Comparison of ENCODE assay signal across 9 mouse cellular contexts in genomic region chr14:80257086-80257485, GRCm38 (mm10).
DNase-seq lines count a peak whose midpoint lies in the region; ATAC-seq lines count a peak whose summit lies in the region.
"Had no signal": no experiment of that assay in that cellular context is flagged by ENCODE, and none has a peak within 500 bp of the region (broad histone marks: within the 10 kb centered on the region; RNA-seq: fewer than 3 reads in every experiment).

No protein-coding gene starts in this region.

- ATAC-seq in cerebellum, adult (ENCODE audit: insufficient number of reproducible peaks, low FRiP score, low TSS enrichment), result 0 out of 2 replicates have a peak, but pooled peaks have one; percentile 37

- intact Hi-C loops in left cerebral cortex, postnatal 10 days (cut with DNase I), result no loop called here

- DNase-seq in cerebellum, adult 18-20 months, result no peak
- peak; percentile 9 for DNase-seq in kidney, adult 9 months
- DNase-seq in kidney, adult 18-20 months, result no peak
- DNase-seq in brain, adult 2 months (ENCODE audit: low read depth, low spot score), result peak; percentile 50
- DNase-seq in kidney, postnatal 14 days, result peak; percentile 35
- no peak for DNase-seq in layer of hippocampus, adult 9-11 months
- DNase-seq in left cerebral cortex, postnatal 10 days (ENCODE audit: extremely low spot score in 1 of 2, low spot score in 2 of 2), result no peak
- DNase-seq: lung, postnatal 10 days had no signal

Comparison
In these comparisons a context has a peak if more than half of its experiments do, and no peak if none do; other contexts are left out.
1. DNase-seq: peak in kidney, adult 9 months (single experiment), brain, adult 2 months (single experiment) and kidney, postnatal 14 days (single experiment); none in cerebellum, adult 18-20 months (0 of 2), kidney, adult 18-20 months (single experiment), layer of hippocampus, adult 9-11 months (single experiment) and left cerebral cortex, postnatal 10 days (0 of 2).